Mouse (Mus musculus) embryo, embryonic 11.5 days (tissue): Measurements from ENCODE around the gene Bmper.

Experiments
- DNase-seq: peaks from one replicate; pipeline ENCODE4 v3.0.0-alpha.2; 2012; ENCODE audit warnings: low read depth, low spot score

The Bmper gene

GRCm38 (mm10) chr9:23235368-23236002 is 12.6 kb downstream of the Bmper start:
- DNase-seq, result no peak

- DNase-seq, result no peak
Observed at GRCm38 (mm10) chr9:23236635-23237279, 13.9 kb downstream of the Bmper start.

- DNase-seq, result no peak
Observed at GRCm38 (mm10) chr9:23239011-23239410, 16.1 kb downstream of the Bmper start.

GRCm38 (mm10) chr9:23242911-23243310 is 20.0 kb downstream of the Bmper start:
- no peak for DNase-seq

DNA sequence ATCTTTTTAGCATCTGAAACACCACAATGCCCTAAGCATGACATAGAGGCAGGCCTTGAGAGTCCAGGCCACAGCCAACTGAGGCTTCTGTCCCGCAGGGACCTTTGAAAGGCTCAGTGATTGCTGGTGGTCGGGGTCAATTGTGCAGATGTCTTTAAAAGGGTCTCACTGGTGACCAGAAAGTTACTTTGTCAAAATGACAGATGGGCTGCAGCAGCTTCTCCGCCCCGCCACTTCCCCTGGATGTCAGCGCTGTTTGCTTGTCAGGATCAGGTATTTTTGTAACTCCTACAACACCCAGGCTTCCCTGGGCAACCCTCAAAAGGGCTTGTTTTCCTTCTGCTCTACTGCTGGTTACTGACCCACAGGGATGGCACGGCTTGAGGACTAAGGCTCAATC is 21.0 kb downstream of the Bmper start:
- no peak for DNase-seq

DNA sequence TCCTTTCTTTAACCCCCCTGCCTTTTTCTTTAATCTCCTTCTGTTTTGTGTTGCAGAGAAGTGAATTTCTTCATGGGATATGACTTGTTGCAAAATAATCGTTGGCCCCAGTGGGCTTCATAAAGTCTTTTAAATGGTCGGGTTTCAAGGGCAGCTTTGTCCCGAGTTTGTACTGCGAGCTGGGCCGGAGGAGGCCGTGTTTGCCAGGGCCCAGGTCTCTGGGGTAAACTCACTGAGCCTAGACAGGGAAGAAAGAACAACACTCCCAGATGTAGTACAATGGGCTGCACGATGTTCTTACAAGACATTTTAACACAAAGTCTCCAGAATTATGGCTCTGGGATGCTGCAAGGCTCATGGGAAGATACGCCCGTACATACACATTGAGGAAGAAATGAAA is 23.5 kb downstream of the Bmper start:
- no peak for DNase-seq

- peak; percentile 67 for DNase-seq
Observed at GRCm38 (mm10) chr9:23250026-23250425, 27.1 kb downstream of the Bmper start.

DNA sequence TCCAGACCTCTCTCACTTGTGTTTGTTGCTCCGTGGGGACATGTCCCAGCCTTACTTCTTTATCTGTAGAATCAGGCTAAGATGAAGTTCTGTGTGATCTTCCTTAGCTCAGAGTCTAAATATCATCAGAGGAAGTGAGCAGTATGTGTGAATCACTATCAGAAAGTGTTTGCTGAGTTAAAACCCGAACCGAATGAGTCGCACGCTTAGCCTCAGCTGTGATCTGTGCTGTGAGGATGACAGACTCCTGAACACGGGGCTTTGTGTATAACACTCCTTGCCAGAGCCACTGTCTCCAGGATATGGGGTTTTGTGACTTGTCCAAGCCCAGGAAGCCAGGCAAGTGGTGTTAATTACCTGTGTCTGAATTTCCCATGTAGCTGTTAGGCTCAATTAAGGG is 28.1 kb downstream of the Bmper start:
- DNase-seq, result no peak

DNA sequence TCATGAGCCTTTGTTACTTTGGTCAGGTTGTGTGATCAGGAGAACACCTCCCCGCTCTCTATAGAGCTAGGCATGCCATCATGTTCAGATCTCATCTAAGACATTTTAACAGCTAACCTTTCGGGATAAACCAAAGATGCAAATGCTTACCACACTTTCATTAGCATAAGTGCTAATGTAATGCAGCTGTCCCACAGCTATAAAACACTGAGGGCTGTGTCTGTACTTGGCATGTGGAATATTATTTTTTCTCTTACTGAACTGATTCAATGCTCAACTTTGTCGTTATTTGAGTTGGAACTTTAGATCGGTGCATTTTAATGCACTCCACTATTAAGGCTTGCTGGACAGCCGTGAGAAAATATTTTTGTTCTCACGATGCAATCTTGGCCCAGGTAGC is 30.7 kb downstream of the Bmper start:
- no peak for DNase-seq

DNA sequence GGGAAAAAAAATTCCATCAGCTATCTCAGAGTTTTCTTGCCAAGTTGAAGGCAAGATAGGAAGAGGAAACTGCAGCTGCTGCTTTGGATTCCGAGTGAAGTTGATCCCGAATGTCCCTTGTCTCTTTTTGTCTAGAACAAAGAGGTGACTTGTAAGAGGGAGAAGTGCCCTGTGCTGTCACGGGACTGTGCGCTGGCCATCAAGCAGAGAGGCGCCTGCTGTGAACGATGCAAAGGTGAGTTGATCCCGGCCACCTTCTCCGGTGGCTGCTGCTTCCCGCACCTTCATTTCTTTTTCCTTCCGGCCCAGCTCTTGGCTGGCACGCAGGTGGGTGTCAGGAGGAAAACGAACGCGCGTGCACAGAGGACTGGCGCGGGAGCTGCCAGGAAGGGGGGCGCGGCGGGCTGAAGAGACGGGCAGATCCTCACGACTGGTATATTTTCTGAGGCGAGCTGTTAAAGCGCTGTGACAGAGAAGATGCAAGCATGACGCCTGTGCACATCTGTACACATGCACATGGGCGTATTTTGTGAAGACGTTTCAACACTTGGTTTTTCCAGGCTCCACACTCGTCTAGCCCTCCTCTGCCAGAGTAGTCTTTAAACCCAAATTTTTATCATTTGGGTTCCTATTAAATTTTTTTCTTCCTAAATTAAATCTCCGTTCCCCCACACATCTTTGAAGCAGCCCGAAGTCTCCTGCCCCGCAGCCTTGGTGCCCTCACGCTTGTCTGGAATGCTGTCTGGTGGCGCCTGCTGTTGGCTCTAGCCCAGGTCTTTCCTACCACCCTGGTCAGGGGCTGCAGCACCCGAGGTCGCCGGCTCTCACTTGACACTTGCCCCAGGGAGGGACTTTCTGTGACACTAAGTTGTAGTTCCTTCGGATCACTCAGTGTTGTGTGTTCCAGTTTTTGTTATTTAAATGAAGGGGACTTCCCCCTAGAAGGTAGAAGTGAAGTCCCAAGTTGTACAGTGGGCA is 31.6 kb downstream of the Bmper start:
- DNase-seq, result no peak

DNA sequence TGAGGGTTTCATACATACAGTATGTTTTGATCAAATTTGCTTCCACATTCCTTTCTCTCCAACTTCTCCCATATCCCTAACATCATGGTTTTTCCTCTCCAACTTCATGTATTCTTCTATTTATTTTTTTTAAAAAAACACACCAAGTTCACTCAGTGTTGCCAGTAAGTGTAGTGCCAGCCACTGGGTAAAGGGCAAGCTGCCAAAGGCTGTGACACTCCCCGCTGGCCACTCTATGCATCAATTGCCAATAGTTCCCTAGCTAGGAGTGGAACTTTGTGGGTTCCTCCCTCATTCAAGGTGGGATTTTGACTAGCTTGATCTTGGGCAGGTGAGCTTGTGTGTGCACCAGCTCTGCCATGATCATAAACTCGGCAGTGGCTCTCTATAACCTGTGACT is 33.0 kb downstream of the Bmper start:
- no peak for DNase-seq

DNA sequence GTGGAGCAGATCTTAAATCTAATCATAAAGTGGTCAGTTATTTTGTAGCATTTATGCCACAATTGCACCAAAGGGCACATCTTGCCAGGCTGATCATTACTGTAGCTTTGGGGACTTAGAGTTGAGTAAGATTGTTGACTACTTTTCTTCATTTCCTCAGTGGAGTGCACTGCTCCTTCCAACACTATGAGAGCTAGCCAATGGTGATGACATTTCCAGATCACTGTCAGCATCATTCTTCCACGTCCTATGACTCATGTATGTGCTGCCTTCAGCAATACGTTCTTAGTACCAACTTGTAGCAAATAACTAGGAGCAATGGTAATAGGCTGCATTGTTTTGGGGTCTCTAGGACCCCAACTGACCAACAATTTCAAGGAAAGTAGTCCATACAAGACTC is 33.7 kb downstream of the Bmper start:
- no peak for DNase-seq

GRCm38 (mm10) chr9:23261834-23262233 is 39.0 kb downstream of the Bmper start:
- DNase-seq, result no peak

- DNase-seq, result no peak
Observed at GRCm38 (mm10) chr9:23262851-23263250, 40.0 kb downstream of the Bmper start.

GRCm38 (mm10) chr9:23264471-23264870 is 41.6 kb downstream of the Bmper start:
- DNase-seq, result no peak

- no peak for DNase-seq
Observed at GRCm38 (mm10) chr9:23268609-23269008, 45.7 kb downstream of the Bmper start.

DNA sequence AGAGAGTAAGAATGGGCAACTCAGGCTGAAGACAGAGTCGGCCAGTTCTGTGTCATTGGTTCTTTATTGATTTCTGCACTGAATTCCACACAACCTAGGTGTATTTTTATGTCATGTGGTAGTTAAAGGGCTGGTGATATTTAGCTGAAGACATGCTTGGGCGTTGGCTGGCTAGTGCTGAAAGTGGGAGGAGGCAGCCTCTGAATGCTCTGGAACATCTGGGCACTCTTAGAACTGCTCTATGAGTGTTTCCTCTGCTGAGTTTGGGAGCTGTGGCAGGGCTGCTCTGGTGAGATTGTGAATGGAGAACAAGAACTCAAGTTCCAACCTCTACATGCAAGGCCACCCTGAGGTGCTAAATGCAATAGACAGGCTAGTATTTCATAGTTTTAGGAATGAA is 46.2 kb downstream of the Bmper start:
- DNase-seq, result no peak

GRCm38 (mm10) chr9:23276244-23276643 is 53.4 kb downstream of the Bmper start:
- no peak for DNase-seq

- DNase-seq, result no peak
Observed at GRCm38 (mm10) chr9:23284940-23285460, 62.1 kb downstream of the Bmper start.

DNA sequence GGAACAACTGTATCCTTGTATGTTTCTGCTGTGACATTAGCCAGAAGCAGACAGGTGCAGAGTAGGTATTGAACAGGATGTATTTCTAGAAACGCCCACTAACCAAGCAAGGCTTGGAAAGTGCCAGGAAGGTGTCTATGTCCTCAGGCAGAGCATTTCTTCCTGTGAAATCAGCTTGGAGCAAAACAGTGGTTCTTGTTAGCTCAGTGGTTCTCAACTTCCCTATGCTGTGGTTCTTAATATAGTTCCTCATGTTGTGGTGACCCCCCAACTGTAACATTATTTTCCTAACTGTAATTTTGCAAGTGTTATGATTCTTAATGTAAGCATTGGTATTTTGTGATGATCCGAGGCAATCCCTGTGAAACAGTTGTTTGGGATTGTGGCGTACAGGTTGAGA is 70.7 kb downstream of the Bmper start:
- DNase-seq, result no peak

- no peak for DNase-seq
Observed at GRCm38 (mm10) chr9:23295569-23295968, 72.7 kb downstream of the Bmper start.

DNA sequence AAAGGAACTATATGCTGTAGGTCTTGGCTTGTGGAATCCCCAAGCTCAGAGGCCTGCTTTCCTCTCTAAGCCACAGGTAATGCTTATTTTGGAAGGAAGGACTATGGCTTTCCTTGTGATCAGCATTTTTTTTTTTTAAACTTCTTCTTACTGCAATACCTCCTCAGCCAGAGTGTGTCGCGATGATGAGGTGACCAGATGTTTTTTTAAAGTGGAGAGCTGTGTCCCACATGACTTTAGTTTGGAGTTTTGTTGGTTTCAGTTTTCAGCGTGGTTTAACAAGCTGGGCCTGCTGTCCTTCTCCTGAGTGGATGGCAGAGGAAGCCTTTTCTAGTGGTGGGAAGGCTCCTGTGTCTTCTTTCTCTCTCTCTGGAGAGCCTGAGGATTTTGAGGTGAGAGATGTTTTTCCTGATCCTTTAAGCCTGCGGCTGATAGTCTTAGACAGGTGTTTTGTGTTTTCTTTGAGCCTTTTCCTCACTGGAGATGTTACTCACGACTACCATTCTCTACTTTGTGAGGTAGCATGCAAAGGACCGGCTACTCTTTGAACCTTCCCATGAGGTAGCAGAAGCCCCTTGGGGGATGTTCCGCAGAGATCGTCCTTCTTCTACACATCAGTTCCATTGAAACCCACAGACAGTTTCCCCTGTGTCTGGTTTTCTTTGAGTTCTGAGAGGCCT is 74.8 kb downstream of the Bmper start:
- DNase-seq, result no peak
